Mouse (Mus musculus) spleen, postnatal 10 days (tissue): ENCODE measurements at regions not wholly inside any gene's neighbourhood (a gene's known extent, or its start where the extent isn't known, plus 50 kb on each side); places are given as distances from the start of the nearest gene placed in this dataset.

Source experiments
- DNase-seq, 2 experiments: peaks; one replicate each; pipeline ENCODE4 v3.0.0; 2021 to 2022; ENCODE audit warnings: low spot score in 2 of 2

DNA sequence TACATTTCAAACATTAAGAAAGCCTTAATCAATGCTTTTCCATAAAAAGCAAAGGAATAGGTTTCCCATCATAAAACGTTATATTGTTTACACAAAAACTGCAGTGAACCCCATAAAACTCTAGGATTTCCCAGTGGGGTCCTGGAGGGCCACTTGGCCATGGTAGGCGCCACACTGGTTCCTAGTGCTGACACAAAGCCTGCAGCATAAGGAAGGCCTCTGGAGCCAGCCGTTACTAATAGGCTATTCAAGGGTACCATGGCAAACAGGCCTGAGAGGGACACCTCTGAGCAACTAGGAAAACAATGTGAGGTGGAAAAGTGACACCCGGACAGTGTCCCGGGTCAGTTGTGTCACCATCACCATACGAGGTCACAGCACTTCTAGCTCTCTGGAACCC is 231.9 kb downstream of the Ttc32 start:
- DNase-seq, result no peak

DNA sequence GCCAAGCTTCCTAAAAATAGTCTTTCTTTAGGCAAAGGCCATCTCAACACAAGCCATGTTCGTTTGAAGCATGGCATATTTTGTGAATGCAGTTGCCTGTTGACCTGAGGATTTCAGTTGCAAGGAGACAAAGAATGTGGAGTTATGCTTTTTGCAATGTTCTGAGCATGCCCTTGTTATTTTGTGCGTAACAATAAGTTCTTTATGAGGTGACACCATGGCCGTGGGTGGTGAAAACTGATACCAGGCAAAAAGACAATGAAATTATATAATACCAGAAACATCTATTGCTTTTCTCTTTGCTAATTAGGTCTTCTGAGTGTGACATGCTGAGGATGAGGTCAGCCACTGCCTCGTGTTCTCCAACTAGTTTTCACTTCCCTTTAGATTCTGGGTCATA is 236.4 kb downstream of the Ttc32 start:
- no peak for DNase-seq

DNA sequence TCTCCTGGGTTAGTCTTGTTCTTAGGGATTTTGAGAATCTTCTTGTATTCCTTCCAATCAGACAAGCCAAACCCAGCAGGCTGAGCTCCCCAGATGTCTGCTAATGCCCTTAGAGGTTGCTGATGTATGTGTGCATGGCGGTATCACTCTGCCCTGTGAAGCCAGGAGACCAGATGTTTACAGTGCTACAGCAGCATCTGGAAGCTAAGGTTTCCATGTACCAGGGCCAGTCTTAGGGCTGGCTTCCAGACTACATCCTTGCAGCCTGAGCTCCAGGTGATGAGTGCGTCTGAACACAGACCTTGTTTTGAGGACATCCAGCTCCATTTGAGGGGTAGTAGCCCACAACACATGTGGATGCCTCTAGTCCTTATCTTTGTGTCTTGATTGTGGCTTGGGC is 241.7 kb downstream of the Ttc32 start:
- no peak for DNase-seq

DNA sequence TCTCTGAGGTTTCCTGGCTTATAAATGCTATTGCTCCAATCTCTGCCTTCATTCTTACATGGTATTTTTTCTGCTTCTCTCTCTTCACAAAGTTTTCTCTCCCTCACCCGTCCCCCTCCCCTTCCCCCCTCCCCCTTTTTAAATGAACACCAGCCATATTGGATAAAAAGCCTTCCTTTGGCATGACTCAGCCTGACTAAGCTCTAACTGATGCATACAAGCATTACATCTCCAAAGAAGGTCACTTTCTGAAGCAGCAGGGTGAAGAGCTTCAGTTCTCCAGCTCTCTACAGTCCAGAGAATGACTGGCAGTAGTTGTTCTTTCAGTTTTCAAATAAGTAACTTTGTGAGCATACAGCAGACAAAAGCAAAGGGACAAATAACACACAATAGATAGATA is 244.4 kb downstream of the Ttc32 start:
- no peak for DNase-seq

DNA sequence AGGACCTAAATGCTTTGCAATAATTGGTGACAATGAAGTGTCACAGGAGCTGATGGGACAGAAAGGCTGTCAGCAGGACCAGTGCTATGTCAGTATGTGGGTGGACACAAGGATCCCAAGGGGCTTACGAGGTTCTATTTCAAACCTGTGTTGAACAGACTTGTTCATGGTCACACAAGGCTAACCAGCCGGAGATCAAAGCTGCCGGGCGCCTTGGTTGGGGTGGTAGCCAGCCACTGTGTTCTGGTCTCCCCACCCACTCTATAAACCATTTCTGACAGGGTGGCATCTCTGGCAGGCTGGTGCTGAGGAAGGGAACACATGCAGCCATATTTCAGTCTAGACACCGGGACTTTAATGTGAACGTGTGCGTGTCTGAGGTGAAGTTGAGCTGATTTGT is 245.9 kb downstream of the Ttc32 start:
- DNase-seq, result no peak

DNA sequence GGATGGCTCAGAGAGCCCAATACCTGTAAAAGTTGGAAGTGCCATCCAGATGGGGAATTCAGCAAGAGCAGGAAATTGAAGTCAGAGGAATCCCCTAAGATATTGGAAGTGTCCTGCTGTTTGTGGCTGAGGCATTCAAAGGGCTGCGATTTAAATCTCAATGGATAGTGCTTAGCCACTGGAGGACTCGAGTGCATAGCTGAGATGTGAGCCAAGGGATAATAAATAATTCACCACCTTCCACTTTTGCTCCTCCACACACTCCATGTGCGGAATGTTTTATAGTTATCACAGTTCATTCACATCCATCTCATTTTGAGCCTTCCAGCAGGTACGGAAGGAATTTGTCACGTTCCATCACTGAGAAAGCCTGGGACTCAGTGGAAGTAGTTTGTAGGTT is 248.9 kb downstream of the Ttc32 start:
- no peak for DNase-seq

DNA sequence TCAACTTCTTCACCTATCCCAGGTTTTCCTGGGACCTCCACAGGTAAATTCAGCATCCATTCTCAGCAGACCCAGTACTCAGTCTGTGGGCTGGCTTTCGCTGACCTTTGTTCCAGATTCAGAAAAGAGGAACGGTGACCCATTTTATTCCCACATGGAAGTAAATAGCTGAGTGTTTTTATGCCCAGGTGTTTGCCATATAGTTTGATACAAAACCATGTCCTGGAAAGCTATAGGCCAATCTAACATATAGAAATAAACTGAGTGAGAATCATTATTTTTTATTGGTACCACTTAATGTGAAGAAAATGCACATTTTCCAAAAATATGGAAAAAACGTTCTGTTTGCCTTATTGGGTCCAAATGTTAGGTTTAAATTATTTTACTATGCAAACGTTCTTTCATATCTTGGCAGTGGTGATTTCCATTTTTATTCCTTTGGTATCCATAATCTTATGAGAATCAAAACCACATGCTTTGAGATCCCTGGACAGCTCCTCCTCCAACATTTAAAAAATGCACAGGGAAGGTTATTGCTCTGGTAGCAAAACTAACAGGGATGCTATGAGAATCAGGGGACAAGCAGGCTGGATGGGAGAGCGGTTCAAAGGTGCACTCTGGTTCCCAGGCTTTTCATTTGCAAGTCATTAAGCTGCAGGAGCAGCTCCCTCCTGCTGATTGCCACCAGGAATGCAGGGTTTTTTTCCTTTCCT is 250.3 kb downstream of the Ttc32 start:
- no peak for DNase-seq

DNA sequence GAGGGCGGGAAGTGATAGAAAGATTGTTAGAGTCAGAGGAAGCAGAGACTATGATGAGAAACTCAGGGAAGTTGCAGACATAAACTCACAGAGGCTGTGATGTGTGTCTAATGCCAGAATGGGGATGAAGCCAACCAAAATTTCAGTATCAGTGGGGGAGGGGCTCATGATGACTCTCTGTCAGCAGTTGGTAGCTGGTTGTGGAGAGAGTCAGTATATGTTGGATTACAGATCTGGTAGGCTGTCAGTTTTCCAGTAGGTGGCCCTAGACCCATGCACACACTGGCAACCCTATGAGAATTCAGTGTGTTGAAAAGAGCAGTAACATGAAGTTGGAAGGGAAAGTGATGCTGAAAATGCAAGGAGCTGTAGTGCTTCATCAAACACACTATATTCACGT is 257.5 kb downstream of the Ttc32 start:
- DNase-seq, result no peak

DNA sequence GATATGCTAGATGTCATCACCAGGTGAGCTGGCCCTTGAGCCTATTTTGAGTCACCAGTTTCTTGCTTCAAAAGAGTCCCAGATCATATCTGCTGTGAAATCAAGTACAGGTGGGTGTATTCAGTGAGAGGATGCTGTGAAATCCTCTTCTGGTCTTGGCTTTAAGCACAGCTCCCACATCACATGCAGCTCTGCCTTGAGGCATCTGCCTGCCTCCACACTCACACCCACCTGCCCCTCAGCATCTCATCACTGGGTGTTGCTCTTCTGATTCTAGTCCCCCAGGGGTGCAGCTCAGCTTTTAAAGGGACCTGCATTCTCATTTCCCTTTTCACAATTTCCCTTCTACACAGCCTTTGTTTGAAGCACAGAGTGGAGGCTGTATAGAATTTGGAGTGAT is 262.9 kb downstream of the Ttc32 start:
- no peak for DNase-seq

DNA sequence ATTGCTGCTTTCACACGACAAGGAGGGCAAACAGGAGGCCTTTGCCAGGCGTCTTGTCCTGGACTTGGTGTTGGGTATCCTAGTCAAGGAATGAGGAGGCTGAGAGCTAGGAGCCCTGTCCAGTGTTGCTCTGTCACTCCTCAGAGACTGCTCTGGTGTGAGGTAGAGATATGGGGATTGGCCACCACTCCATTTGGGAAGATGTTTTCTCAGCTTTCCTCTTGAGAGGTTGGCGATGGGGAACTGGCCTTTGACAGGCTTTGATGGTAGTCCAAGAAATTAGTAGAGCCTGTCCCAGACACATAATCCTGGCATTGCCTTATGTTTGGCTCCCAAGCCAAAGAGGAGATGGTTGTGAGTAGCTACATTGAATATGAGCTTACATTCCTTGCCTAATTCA is 265.4 kb downstream of the Ttc32 start:
- no peak for DNase-seq

DNA sequence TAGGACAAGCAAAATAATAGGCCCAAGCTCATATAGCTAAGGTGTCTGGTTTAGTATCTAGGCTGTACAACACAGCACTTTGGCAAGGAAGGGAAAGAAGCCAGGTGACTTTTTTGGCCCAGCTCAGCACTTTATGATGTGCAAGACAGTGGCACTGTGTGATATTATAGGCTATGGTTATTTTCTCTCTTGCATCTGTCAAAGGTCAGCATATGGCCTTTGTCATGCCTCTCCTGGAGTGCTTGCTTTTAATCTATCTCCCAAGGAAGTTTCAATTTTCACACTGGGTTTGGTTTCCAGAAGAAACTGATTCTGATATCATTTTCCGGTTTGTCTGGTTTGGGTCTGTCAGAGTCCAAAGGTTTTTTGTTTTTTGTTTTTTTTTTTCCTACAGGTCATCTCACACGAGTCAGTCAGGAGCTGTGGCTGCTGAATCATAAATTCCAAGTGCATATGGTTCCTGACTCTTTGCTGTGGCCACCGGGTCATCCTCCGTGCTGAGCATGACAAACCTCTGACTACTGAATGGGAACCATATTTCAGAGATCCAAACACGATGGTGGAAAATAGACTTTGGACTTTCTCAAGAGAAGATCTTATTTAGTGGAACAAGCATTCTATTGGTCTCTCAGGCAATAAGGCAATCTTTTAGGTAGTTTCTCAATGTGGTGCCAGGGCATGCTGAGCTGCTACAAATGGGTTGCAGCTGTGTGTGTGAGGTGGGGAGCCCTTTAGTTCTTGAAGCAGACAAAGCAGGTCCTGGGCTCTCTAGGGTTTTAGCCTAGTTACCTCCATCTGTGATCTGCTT is 269.3 kb downstream of the Ttc32 start:
- no peak for DNase-seq

DNA sequence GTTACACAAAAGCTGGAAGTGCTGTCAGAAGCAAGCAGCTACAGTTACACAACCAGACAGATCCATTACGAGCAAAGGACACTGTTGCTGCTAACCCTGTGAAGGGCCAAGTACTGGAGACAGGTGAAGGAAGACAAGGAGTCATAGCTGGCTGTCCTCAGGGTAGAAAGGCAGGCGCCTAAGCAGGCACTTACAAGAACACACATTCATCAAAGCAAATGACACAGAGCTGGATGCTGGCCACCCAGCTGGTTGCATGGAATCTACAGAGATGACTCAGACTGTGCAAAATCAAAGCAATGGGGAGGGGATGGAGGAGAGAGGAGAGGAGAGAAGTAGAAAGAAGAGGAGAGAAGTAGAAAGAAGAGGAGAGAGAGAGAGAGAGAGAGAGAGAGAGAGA is 265.8 kb upstream of the Osr1 start:
- DNase-seq, result no peak

DNA sequence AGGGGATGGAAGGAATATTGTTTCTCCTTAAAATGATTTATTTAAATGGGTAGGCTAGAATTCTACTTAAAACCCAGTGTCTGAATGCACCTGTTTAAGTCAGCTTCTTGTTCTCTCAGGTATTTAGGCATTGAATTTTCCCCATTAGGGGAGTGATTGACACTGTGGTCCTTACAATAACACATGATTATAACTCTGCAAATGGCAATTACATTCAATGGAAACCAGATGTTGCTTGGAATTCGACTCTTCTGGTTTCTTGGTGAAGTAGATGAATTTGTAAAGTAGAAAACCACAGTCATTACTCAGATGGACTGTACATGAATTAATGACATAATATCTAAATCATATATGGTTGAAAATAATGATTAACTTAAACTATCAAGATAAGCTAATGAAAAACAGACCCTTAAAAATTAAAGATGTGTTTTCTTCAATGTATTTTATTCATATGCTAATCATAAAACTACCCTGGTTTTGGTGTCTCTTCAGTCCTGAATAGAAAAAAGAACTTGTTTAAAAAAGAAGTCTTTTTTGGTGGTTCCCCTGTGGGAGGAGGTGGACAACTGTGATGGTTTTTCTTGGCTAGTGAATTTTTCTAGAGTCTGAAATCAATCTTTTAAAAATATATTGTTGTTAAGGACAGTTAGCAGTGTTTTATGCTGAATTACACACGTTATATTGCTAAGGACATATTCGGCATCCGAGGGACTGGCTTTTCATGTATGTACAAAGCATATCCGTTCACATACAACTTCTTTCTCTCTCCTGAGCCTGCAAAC is 231.8 kb upstream of the Osr1 start:
- DNase-seq, result no peak

DNA sequence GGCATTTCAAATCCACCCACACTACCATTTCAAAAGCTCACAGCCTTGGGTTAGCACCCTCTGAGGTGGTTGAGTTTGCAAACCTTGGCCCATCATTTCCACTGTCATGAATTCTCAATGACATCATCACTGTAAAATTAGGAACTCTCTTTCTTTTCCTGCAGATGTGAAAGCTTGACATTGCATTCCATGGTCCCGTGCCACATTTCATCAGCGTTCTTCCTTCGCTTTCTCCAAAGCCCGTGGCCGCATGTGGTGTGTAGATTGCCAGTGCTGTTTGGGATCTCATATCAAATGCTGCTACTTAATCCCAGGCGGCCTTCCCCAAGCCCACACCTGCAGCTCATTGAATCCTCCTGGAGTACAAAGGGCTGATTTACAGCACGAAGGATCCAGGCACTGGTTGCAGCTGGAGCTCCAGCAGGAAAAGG is 231.1 kb upstream of the Osr1 start:
- no peak for DNase-seq

DNA sequence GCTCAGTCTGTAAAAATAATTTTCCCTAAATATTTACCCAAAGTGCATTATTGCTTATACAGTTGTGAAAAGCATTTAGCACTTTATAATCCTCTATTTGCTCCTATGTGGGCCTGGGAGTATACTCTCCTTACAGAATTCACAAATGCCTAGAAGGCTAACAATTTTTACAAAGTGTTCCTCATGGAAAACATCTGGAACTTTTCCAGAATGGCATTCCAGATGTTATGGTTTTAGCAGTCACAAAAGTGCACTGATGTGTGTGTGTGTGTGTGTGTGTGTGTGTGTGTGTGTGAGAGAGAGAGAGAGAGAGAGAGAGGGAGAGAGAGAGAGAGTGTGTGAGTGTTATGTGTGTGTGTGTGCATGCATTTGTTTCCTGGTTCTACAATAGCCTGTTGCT is 229.1 kb upstream of the Osr1 start:
- DNase-seq, result no peak

DNA sequence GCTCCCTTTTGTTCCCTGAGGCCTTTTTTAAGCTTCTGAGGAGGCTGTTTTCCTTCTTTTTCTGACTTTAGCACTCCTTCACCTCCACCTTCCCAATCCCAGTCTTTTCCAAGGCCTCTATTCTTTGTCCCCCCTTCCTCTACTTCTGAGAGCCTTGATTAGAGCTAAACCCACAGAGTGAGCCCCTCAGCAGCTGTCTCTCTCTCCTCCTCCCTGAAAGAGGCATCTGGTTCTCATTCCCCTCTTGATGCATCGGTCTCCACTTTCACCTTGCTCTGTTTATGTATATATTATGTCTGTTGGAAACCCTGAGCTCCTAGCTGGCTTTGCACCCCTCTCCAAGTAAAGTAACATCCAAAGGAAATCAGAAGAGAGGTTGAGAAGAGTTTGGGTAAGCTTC is 224.6 kb upstream of the Osr1 start:
- no peak for DNase-seq

DNA sequence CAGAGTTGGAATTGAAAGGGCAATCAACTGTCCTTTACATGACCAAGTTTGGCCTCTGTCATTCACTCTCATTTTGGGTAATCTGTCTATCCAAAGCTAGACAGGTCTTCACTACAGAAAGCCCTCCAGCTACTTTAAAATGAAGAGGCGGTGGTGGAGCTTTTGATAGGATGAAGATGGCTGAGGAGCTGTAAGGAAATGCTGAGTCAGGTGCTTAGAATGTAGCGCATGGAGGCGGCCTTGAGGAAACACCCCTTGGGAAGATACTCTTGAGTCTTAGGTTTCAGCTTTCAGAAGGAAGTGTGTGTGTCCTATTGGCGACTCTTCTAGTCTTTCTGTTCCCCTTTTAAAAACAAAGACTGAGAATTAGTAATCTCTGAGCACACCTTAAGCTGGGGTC is 214.4 kb upstream of the Osr1 start:
- no peak for DNase-seq

DNA sequence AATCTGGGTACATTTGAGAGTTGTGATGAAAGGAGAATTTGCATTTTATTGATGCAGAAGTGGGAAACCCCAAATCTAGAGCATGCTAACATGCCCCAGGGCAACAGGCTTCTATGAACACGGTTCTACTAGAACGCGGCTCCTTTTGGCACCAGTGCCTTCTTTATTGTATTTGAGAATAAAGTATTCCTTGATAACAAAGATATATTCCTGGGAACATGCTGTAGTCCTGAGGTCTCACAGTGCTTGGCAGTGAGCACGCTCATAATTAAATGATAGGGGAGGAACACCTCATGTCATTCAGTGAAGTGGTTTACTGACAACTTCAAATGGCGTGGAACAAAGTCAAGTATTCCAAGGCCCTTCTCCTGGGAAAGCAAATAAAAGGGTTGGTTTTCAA is 212.1 kb upstream of the Osr1 start:
- no peak for DNase-seq

DNA sequence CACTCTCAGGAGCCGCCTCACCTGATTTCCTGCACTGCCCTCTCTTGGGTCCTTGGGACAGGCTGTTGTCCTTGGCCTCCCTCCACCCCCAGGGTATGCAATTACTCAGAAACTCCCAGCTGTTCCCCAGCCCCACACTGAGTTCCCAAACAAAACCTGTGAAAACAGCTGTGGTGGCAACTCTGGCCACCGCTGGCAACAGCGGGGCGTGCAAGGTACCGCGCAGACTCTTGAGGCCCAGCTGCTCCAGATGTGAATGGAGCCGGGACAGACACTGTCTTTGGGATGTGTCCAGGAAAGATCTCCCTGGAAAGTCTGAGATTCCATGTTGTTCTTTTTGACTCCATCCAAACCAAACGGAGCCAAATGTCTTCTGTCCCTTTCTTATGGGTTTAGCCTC is 211.0 kb upstream of the Osr1 start:
- DNase-seq, result no peak

DNA sequence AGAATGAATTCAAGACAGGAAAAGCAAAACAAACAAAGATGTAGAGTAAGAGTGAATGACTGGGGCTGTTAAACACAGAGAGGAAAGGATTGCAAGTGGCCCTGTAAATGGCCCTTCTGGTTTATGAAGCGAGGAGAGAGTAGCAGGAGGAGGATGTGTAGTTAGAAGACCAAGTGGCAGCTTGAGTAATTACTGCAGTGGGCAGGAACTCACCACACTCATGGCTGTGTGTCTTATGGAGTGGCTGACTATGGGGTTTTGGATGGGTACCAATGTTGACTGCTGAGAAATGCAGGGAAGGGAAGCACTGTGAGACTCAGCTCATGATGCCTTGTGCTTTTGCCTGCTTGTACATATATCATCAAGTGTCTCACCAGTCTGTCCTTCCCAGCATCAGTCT is 204.0 kb upstream of the Osr1 start:
- DNase-seq, result no peak

DNA sequence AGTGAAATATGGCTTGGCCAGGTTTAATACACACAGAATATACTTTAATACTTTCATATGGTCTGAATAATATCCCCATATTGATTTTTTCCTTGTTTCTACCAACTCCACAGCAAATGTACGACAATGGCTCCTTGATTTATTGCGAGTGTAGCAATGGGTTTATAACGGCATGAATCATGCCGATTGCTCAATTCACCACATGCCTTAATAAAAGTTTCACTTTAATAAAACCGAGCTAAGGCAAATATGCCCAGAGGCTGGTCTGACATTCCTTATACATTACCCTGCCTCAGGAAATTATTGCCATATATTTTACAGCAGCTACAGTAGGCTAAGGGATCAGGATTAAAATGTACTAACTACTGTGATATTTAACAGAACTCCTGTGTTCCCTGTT is 201.2 kb upstream of the Osr1 start:
- no peak for DNase-seq

DNA sequence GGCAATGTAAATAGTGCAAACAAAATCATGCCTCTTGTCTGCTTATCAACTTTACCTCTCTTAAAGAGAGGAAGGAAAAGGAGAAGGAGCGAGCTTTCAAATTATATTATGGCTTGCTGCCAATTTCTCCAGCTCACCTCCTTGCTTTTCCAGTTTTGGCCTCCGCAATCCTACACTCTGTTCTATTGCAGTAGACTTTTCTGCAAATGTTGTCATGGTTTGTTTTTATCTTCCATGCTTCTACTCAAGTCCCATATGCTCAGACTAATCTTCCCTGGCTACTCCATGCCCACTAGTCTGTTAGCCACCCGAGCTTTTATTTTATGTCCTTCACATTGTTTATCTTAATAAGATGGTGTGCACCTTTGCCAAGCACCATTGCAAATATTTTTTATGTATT is 168.0 kb upstream of the Osr1 start:
- DNase-seq, result no peak

DNA sequence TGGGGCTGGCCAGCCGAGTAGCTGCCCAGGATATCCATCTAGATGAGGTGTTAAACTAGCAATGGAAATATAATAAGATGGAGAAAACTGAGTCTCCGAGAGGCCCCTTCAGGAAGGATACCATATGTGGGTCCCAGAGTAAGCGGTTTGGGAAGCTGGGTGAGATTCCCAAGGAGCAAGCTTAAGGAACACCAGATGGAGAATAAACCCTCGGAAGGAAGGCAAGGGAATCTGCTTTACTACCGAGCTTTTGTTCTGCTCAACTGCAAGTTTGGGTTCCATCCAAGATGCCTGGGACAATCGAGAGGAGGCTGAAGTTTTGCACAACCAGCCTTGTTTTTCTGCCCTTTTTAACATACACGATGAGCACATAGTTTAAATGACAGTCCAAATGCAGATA is 164.9 kb upstream of the Osr1 start:
- DNase-seq, result no peak
